Mouse (Mus musculus): Measurements from ENCODE around the gene Gpc3.

The Gpc3 gene

GRCm38 (mm10) chrX:52557489-52557888, 56.3 kb downstream of the Gpc3 start:
- DNase-seq, result no peak

- DNase-seq, result no peak
These were observed 62.5 kb downstream of the Gpc3 start for GRCm38 (mm10) chrX:52551296-52551695.

GRCm38 (mm10) chrX:52544623-52545022, 69.1 kb downstream of the Gpc3 start:
- no peak for DNase-seq

GRCm38 (mm10) chrX:52537282-52537681, 76.5 kb downstream of the Gpc3 start:
- DNase-seq, result no peak

GRCm38 (mm10) chrX:52533766-52534165, 80.0 kb downstream of the Gpc3 start:
- no peak for DNase-seq

- DNase-seq, result no peak
These were observed 80.7 kb downstream of the Gpc3 start for GRCm38 (mm10) chrX:52533098-52533497.

GRCm38 (mm10) chrX:52532124-52532523, 81.6 kb downstream of the Gpc3 start:
- no peak for DNase-seq

GRCm38 (mm10) chrX:52526086-52526485, 87.7 kb downstream of the Gpc3 start:
- DNase-seq, result no peak

GRCm38 (mm10) chrX:52525132-52525531, 88.6 kb downstream of the Gpc3 start:
- DNase-seq, result no peak

GRCm38 (mm10) chrX:52514553-52514952, 99.2 kb downstream of the Gpc3 start:
- no peak for DNase-seq

- no peak for DNase-seq
These were observed 102.6 kb downstream of the Gpc3 start for GRCm38 (mm10) chrX:52511151-52511550.

GRCm38 (mm10) chrX:52503857-52504256, 109.9 kb downstream of the Gpc3 start:
- no peak for DNase-seq

- no peak for DNase-seq
These were observed 124.3 kb downstream of the Gpc3 start for GRCm38 (mm10) chrX:52489461-52489860.

GRCm38 (mm10) chrX:52455074-52455588, 158.6 kb downstream of the Gpc3 start:
- no peak for DNase-seq

GRCm38 (mm10) chrX:52453445-52454182, 160.1 kb downstream of the Gpc3 start:
- DNase-seq, result peak; percentile 2 to 9

- no peak for DNase-seq
These were observed 164.6 kb downstream of the Gpc3 start for GRCm38 (mm10) chrX:52449177-52449576.

GRCm38 (mm10) chrX:52448496-52448895, 165.3 kb downstream of the Gpc3 start:
- DNase-seq, result no peak

GRCm38 (mm10) chrX:52446530-52446929, 167.2 kb downstream of the Gpc3 start:
- DNase-seq, result no peak

GRCm38 (mm10) chrX:52444977-52445376, 168.8 kb downstream of the Gpc3 start:
- no peak for DNase-seq

- no peak for DNase-seq
These were observed 172.0 kb downstream of the Gpc3 start for GRCm38 (mm10) chrX:52441798-52442197.

GRCm38 (mm10) chrX:52439421-52439820, 174.3 kb downstream of the Gpc3 start:
- no peak for DNase-seq

GRCm38 (mm10) chrX:52425605-52426004, 188.1 kb downstream of the Gpc3 start:
- no peak for DNase-seq

- no peak for DNase-seq
These were observed 193.9 kb downstream of the Gpc3 start for GRCm38 (mm10) chrX:52419850-52420249.

GRCm38 (mm10) chrX:52412936-52413335, 200.8 kb downstream of the Gpc3 start:
- DNase-seq, result no peak

- no peak for DNase-seq
These were observed 212.6 kb downstream of the Gpc3 start for GRCm38 (mm10) chrX:52401188-52401587.
